Mouse (Mus musculus) kidney, adult 2 months (tissue): Measurements from ENCODE around the gene Prl3c1. TPM values are rescaled to one million over a fixed set of nuclear protein-coding genes. Genes with fewer than 3 reads are reported as not detected.
"Not testable (repeated sequence)": the region's sequence is repeated elsewhere in the genome, so short reads cannot be mapped to it uniquely, and the experiment has no call there.

ENCODE experiments used
- DNase-seq: peaks from one replicate; pipeline ENCODE4 v3.0.0; 2021
- H3K27ac ChIP-seq: fragments of 200-500 bp; 2 replicates; pipeline ENCODE4 v1.5.1; 2012; ENCODE audit warnings: low read depth, low read length, control low read depth, inconsistent platforms; ENCODE audit not compliant: insufficient read depth
- H3K27me3 ChIP-seq: fragments of 200-500 bp; replicated peaks from 2 replicates; pipeline ENCODE4 v1.6.1; 2012; ENCODE audit warnings: mild to moderate bottlenecking, moderate library complexity, low read length, inconsistent platforms; ENCODE audit not compliant: control insufficient read depth, insufficient read depth
- H3K36me3 ChIP-seq: fragments of 200-500 bp; 2 replicates; pipeline ENCODE4 v1.6.1; 2012; ENCODE audit warnings: mild to moderate bottlenecking, moderate library complexity, low read length, inconsistent platforms; ENCODE audit not compliant: control insufficient read depth, insufficient read depth
- H3K4me1 ChIP-seq: fragments of 200-500 bp; 2 replicates; pipeline ENCODE4 v1.6.1; 2011; ENCODE audit warnings: low read length; ENCODE audit not compliant: control insufficient read depth, insufficient read depth
- H3K4me3 ChIP-seq: fragments of 200-500 bp; 2 replicates; pipeline ENCODE4 v1.5.1; 2011; ENCODE audit warnings: mild to moderate bottlenecking, low read depth, low read length, control low read depth; ENCODE audit not compliant: insufficient read depth
- CTCF ChIP-seq: fragments of 200-500 bp; conservative IDR thresholded peaks from 2 replicates; pipeline ENCODE4 v1.5.1; 2011; ENCODE audit warnings: low read depth, mild to moderate bottlenecking, control low read depth, low read length, moderate library complexity, mixed read lengths; ENCODE audit not compliant: insufficient read depth, insufficient read length
- POLR2A ChIP-seq: fragments of 200-500 bp; IDR thresholded peaks from one replicate; pipeline ENCODE4 v1.6.1; 2011; ENCODE audit warnings: low read depth, low read length, control low read depth
- WGBS: fragments of 180-500 bp; shearing (Covaris S2); methylation state at CpG from one replicate; pipeline ENCODE4 v1.1.7; 2018; 5-methylcytosine and 5-hydroxymethylcytosine counted together
- polyA plus RNA-seq: library from polyadenylated mRNA; depleted of rRNA; stranded (reverse); fragments of >200 nt; gene quantifications from 2 replicates; pipeline ENCODE4 v1.2.3, GENCODE M21; 2012; rRNA removed

Prl3c1 gene
- not detected in 2 replicates for polyA plus RNA-seq

- H3K36me3 ChIP-seq, result no peaks in the 10 kb centered on the region
These were observed at the start of gene Prl3c1 for GRCm38 (mm10) chr13:27196359-27196758. Prl3c1 (plus strand) TSS chr13:27196659.

GRCm38 (mm10) chr13:27148264-27148663 is 48.2 kb upstream of the Prl3c1 start:
- Histone ChIP-seq H3K27me3 (no peaks in the 10 kb centered on the region), H3K36me3 (no peaks in the 10 kb centered on the region), H3K4me3 (no peak overlapping the region), H3K27ac (no peak overlapping the region), H3K4me1 (no peaks in the 10 kb centered on the region)
- 73% methylated on average over 1 of the region's 1 CpGs for WGBS
- TF ChIP-seq POLR2A, result no peak
- no peak for TF ChIP-seq CTCF
- DNase-seq, result no peak

More at GRCm38 (mm10) chr13:27196359-27196758, at the start of gene Prl3c1:
- Histone ChIP-seq H3K4me3 (no peak within 1 kb of the TSS), H3K27me3 (no peaks in the 10 kb centered on the region), H3K27ac (no peak within 1 kb of the TSS), H3K4me1 (no peaks in the 10 kb centered on the region)
- no peak for DNase-seq
- TF ChIP-seq CTCF (no peak), POLR2A (no peak)
- 87% methylated on average over 1 of the region's 1 CpGs for WGBS

GRCm38 (mm10) chr13:27156490-27156889 is 40.0 kb upstream of the Prl3c1 start, which contains the start of gene Prl3d3:
Prl3d3 (plus strand) TSS chr13:27156790.
- H3K36me3 ChIP-seq, DNase-seq, H3K4me1 ChIP-seq, H3K27me3 ChIP-seq, H3K27ac ChIP-seq, H3K4me3 ChIP-seq: not testable (repeated sequence)
- WGBS, result 90% methylated on average over 3 of the region's 3 CpGs

DNA sequence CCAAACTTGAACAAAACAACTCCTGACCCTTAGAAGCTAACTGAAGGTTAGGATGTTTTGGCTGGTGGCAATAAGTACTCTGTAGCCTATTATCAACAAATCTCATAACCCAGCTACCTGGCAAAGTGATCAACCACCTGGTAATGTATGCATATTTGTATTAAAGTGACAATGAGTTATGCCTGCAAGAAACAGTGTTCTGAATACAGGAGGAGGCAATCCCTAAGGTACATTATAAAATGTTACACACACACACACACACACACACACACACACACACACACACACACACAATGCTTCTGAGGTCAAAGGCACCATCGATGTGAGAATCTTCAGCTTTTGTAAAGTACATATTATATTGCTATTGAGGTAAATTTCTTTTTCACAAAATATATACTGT is 45.1 kb downstream of the Prl3c1 start, which contains the start of gene Prl3b1:
Gene Prl3b1 (plus strand): TSS at position 301 of the 400 bp plus-strand sequence.
- no peak for TF ChIP-seq CTCF
- TF ChIP-seq POLR2A, result no peak
- no peak within 1 kb of the TSS for H3K4me3 ChIP-seq
- no peak within 1 kb of the TSS for H3K27ac ChIP-seq
- H3K27me3 ChIP-seq, result no peaks in the 10 kb centered on the region
- H3K36me3 ChIP-seq, result no peaks in the 10 kb centered on the region
- 100% methylated on average over 1 of the region's 1 CpGs for WGBS
- DNase-seq, result no peak
- no peaks in the 10 kb centered on the region for H3K4me1 ChIP-seq

Other genes starting within 250 kb of the Prl3c1 start
- gene Prl, start 139.1 kb upstream of the Prl3c1 start, polyA plus RNA-seq, result not detected in 2 replicates
- gene Prl3d1, start 102.5 kb upstream of the Prl3c1 start, polyA plus RNA-seq, result not detected in 2 replicates
- gene Prl3d2, start 75.0 kb upstream of the Prl3c1 start, polyA plus RNA-seq, result not detected in 2 replicates
- not detected in 2 replicates for gene Prl3d3, start 39.9 kb upstream of the Prl3c1 start, polyA plus RNA-seq
- gene Prl3b1, start 45.2 kb downstream of the Prl3c1 start, polyA plus RNA-seq, result not detected in 2 replicates
- gene Prl3a1, start 62.8 kb downstream of the Prl3c1 start, polyA plus RNA-seq, result not detected in 2 replicates
- not detected in 2 replicates for gene Prl6a1, start 116.0 kb downstream of the Prl3c1 start, polyA plus RNA-seq
- gene Prl8a2, start 149.0 kb downstream of the Prl3c1 start, polyA plus RNA-seq, result not detected in 2 replicates
- gene Prl2b1, start 194.2 kb downstream of the Prl3c1 start, polyA plus RNA-seq, result not detected in 2 replicates
- gene Prl8a6, start 242.0 kb downstream of the Prl3c1 start, polyA plus RNA-seq, result not detected in 2 replicates